Mouse (Mus musculus) MEL (cell line): ENCODE data around the gene Eftud2.

ENCODE experiments used
- CTCF ChIP-seq, 3 experiments: IDR thresholded peaks in 2 of 3; conservative IDR thresholded peaks in 1 of 3; 2 replicates each; pipeline ENCODE4 v1.5.1; 2011 to 2012; ENCODE audit warnings: low read length in 3 of 3, low read depth in 2 of 3, mild to moderate bottlenecking in 2 of 3, improper control_type of control experiment in 1 of 3, inconsistent platforms in 1 of 3, mixed read lengths in 1 of 3, moderate library complexity in 1 of 3; ENCODE audit not compliant: control insufficient read depth in 1 of 3, insufficient read depth in 1 of 3, poor library complexity in 1 of 3, severe bottlenecking in 1 of 3
- E2F4 ChIP-seq: IDR thresholded peaks from 2 replicates; pipeline ENCODE4 v1.6.1; 2011; ENCODE audit warnings: low read depth, low read length, improper control_type of control experiment, borderline replicate concordance
- EP300 ChIP-seq, 2 experiments: IDR thresholded peaks; 2 replicates each; pipeline ENCODE4 v1.6.1; 2011; ENCODE audit warnings: improper control_type of control experiment in 2 of 2, low read length in 2 of 2, low read depth in 1 of 2, mild to moderate bottlenecking in 1 of 2
- HCFC1 ChIP-seq: IDR thresholded peaks from 2 replicates; pipeline ENCODE4 v1.6.1; 2012; ENCODE audit warnings: low read depth, mild to moderate bottlenecking, inconsistent platforms, low read length, improper control_type of control experiment, moderate library complexity
- MAFK ChIP-seq: IDR thresholded peaks from 2 replicates; pipeline ENCODE4 v1.6.1; 2011; ENCODE audit warnings: low read depth, mild to moderate bottlenecking, low read length, improper control_type of control experiment, borderline replicate concordance
- MYC ChIP-seq: IDR thresholded peaks from 2 replicates; pipeline ENCODE4 v1.6.1; 2011; ENCODE audit warnings: low read depth, mild to moderate bottlenecking, low read length, improper control_type of control experiment, moderate library complexity
- POLR2A ChIP-seq, 2 experiments: IDR thresholded peaks; 2 replicates each; pipeline ENCODE4 v1.6.1; 2011 to 2012; ENCODE audit warnings: low read length in 2 of 2, mild to moderate bottlenecking in 2 of 2, control low read depth in 1 of 2, improper control_type of control experiment in 1 of 2, low read depth in 1 of 2, moderate library complexity in 1 of 2; ENCODE audit not compliant: control insufficient read depth in 1 of 2, insufficient read depth in 1 of 2, poor library complexity in 1 of 2
- POLR2AphosphoS5 ChIP-seq: IDR thresholded peaks from 2 replicates; pipeline ENCODE4 v1.6.1; 2012; ENCODE audit warnings: low read depth, borderline replicate concordance, mild to moderate bottlenecking, inconsistent platforms, low read length, moderate library complexity, mixed read lengths
- UBTF ChIP-seq: IDR thresholded peaks from 2 replicates; pipeline ENCODE4 v1.6.1; 2012; ENCODE audit warnings: low read depth, mild to moderate bottlenecking, inconsistent platforms, low read length, improper control_type of control experiment, moderate library complexity, borderline replicate concordance; ENCODE audit not compliant: insufficient read depth
- ZNF384 ChIP-seq: IDR thresholded peaks from 2 replicates; pipeline ENCODE4 v1.6.1; 2012; ENCODE audit warnings: low read depth, mild to moderate bottlenecking, inconsistent platforms, low read length, improper control_type of control experiment

GRCm38 (mm10) chr11:102819021-102819782 is 61.6 kb downstream of the Eftud2 start, which contains the start of gene Gjc1:
- TF ChIP-seq HCFC1 (no peak), MAFK (no peak), MYC (no peak), CTCF (IDR thresholded peaks at IDR 0.05 in 2 of 3, conservative IDR thresholded peaks at IDR 0.05 in 1 of 3; ENCODE audit: control insufficient read depth in 1 of 3, insufficient read depth in 1 of 3, low read depth in 2 of 3, low read length in 3 of 3, poor library complexity in 1 of 3, severe bottlenecking in 1 of 3) (no peak), EP300 (IDR thresholded peaks at IDR 0.05; ENCODE audit: low read depth in 1 of 2, low read length in 2 of 2) (no peak), POLR2A (IDR thresholded peaks at IDR 0.05; ENCODE audit: control insufficient read depth in 1 of 2, insufficient read depth in 1 of 2, low read depth in 1 of 2, low read length in 2 of 2, poor library complexity in 1 of 2) (no peak), UBTF (no peak), ZNF384 (no peak), E2F4 (no peak), POLR2AphosphoS5 (no peak)
